Mouse (Mus musculus) adrenal gland, postnatal 36 days (tissue): ENCODE data around the gene Map2k1. TPM values are rescaled to one million over a fixed set of nuclear protein-coding genes. Genes with fewer than 3 reads are reported as not detected.

Source experiments
- DNase-seq, 2 experiments: peaks; one replicate each; pipeline ENCODE4 v3.0.0; 2021; ENCODE audit warnings: mixed read lengths in 1 of 2
- microRNA-seq: library from miRNA; unstranded; fragments of <30 nt; microRNA quantifications from one replicate; pipeline ENCODE4 v1.2.0, GENCODE M21; 2021
- total RNA-seq, 2 experiments: library from RNA; stranded (reverse); gene quantifications; 2 replicates each; pipeline ENCODE4 v1.2.3; 2021

Gene Map2k1
- total RNA-seq, 2 experiments from 2014 or later = 80.4 to 91.1 TPM

GRCm38 (mm10) chr9:64160471-64160870, 93.0 kb downstream of the Map2k1 start:
- peak; percentile 68 to 71 for DNase-seq

GRCm38 (mm10) chr9:64156641-64157040, 96.8 kb downstream of the Map2k1 start:
- no peak for DNase-seq

- DNase-seq = no peak
These were observed 113.6 kb downstream of the Map2k1 start for GRCm38 (mm10) chr9:64139879-64140278.

GRCm38 (mm10) chr9:64138896-64139295, 114.5 kb downstream of the Map2k1 start:
- peak; percentile 32 to 49 for DNase-seq

Small RNA genes lying within 50 kb of the gene (microRNA-seq; reads per million reads assigned to microRNA genes)
- not detected for gene Gm24106

Other genes starting within 250 kb of the Map2k1 start
- gene Smad6, start 231.6 kb downstream of the Map2k1 start, total RNA-seq = 10 to 100 TPM in 1 of 2 experiments, 1 to 10 TPM in 1; 6.3 to 12.7 TPM
- 1 to 10 TPM in 1 of 2 experiments, under 1 TPM in 1; 0.69 to 2.6 TPM for gene Lctl, start 136.5 kb downstream of the Map2k1 start, total RNA-seq
- 1 to 10 TPM; 2.7 to 4.0 TPM for gene Zwilch, start 80.5 kb downstream of the Map2k1 start, total RNA-seq
- 1,000 to 10,000 TPM in 1 of 2 experiments, 100 to 1,000 TPM in 1; 960 to 1,012 TPM for gene Rpl4, start 80.3 kb downstream of the Map2k1 start, total RNA-seq
- gene Snapc5, start 74.4 kb downstream of the Map2k1 start, total RNA-seq = 10 to 100 TPM; 20.7 to 21.3 TPM
- 1 to 10 TPM; 2.5 to 2.7 TPM for gene Uchl4, start 18.4 kb downstream of the Map2k1 start, total RNA-seq
- gene Tipin, start 27.9 kb upstream of the Map2k1 start, total RNA-seq = 10 to 100 TPM; 15.9 to 20.6 TPM
- 10 to 100 TPM; 20.9 to 21.5 TPM for gene Dis3l, start 87.7 kb upstream of the Map2k1 start, total RNA-seq
- gene Megf11, start 132.0 kb upstream of the Map2k1 start, total RNA-seq = under 1 TPM; 0.36 to 0.79 TPM